Mouse (Mus musculus) heart, adult 2 months (tissue): ENCODE measurements at regions not wholly inside any gene's neighbourhood (a gene's known extent, or its start where the extent isn't known, plus 50 kb on each side); places are given as distances from the start of the nearest gene placed in this dataset.

Source experiments
- DNase-seq, 2 experiments: peaks; one replicate each; pipeline ENCODE4 v3.0.0; 2021
- H3K27ac ChIP-seq: fragments of 200-600 bp; 2 replicates; pipeline ENCODE4 v1.8.1; 2022
- H3K27me3 ChIP-seq: fragments of 200-500 bp; 2 replicates; pipeline ENCODE4 v1.6.1; 2012; ENCODE audit warnings: mild to moderate bottlenecking, low read length, inconsistent platforms, mixed read lengths; ENCODE audit not compliant: control insufficient read depth, insufficient read depth
- H3K36me3 ChIP-seq: fragments of 200-500 bp; 2 replicates; pipeline ENCODE4 v1.6.1; 2012; ENCODE audit warnings: low read length, inconsistent platforms; ENCODE audit not compliant: control insufficient read depth, insufficient read depth
- H3K4me1 ChIP-seq: fragments of 200-500 bp; 2 replicates; pipeline ENCODE4 v1.6.1; 2011; ENCODE audit warnings: low read length; ENCODE audit not compliant: control insufficient read depth, insufficient read depth
- H3K4me3 ChIP-seq: fragments of 200-600 bp; 2 replicates; pipeline ENCODE4 v1.8.1; 2022
- H3K79me2 ChIP-seq: fragments of 200-500 bp; replicated peaks from 2 replicates; pipeline ENCODE4 v1.6.1; 2012; ENCODE audit warnings: mild to moderate bottlenecking, inconsistent platforms, low read length, moderate library complexity, mixed read lengths; ENCODE audit not compliant: control insufficient read depth, insufficient read depth
- H3K9ac ChIP-seq: fragments of 200-500 bp; 2 replicates; pipeline ENCODE4 v1.6.1; 2012; ENCODE audit warnings: low read depth, mild to moderate bottlenecking, control low read depth, inconsistent platforms, low read length, mixed read lengths
- CTCF ChIP-seq: fragments of 200-600 bp; IDR thresholded peaks from 2 replicates; pipeline ENCODE4 v1.8.1; 2022; ENCODE audit warnings: antibody characterized with exemption, mild to moderate bottlenecking, moderate library complexity
- EP300 ChIP-seq: fragments of 200-500 bp; IDR thresholded peaks from 2 replicates; pipeline ENCODE4 v1.6.1; 2011; ENCODE audit warnings: low read depth, low read length, control low read depth; ENCODE audit not compliant: insufficient read depth
- POLR2A ChIP-seq: fragments of 200-500 bp; IDR thresholded peaks from 2 replicates; pipeline ENCODE4 v1.6.1; 2011; ENCODE audit warnings: mild to moderate bottlenecking, low read depth, low read length, control low read depth; ENCODE audit not compliant: insufficient read depth
- WGBS: fragments of 180-500 bp; shearing (Covaris S2); methylation state at CpG from one replicate; pipeline ENCODE4 v1.1.7; 2018; 5-methylcytosine and 5-hydroxymethylcytosine counted together
- intact Hi-C: fragments of 180-260 bp; cut with DNase I; formaldehyde crosslinking; loops from one replicate; pipeline ENCODE4 v1.15.1; 2025

GRCm38 (mm10) chr8:86415208-86415607 lies 165.3 kb downstream of the Abcc12 start:
- no peaks in the 10 kb centered on the region for H3K79me2 ChIP-seq
- no peak overlapping the region for H3K27ac ChIP-seq
- H3K27me3 ChIP-seq: no peaks in the 10 kb centered on the region
- 78% methylated on average over 2 of the region's 2 CpGs for WGBS
- TF ChIP-seq EP300: no peak
- no peak for TF ChIP-seq POLR2A
- no peak for TF ChIP-seq CTCF
- no peak for DNase-seq
- no peaks in the 10 kb centered on the region for H3K36me3 ChIP-seq
- no peak overlapping the region for H3K4me3 ChIP-seq
- intact Hi-C loops: no loop called here
- H3K9ac ChIP-seq: no peak overlapping the region
- H3K4me1 ChIP-seq: no peaks in the 10 kb centered on the region

GRCm38 (mm10) chr8:86411232-86411631 lies 169.3 kb downstream of the Abcc12 start:
- no peak for DNase-seq
- no peaks in the 10 kb centered on the region for H3K36me3 ChIP-seq
- intact Hi-C loops: no loop called here
- no peaks in the 10 kb centered on the region for H3K79me2 ChIP-seq
- no peak overlapping the region for H3K27ac ChIP-seq
- H3K9ac ChIP-seq: no peak overlapping the region
- no peak overlapping the region for H3K4me3 ChIP-seq
- WGBS: 59% methylated on average over 8 of the region's 8 CpGs
- H3K4me1 ChIP-seq: no peaks in the 10 kb centered on the region
- H3K27me3 ChIP-seq: no peaks in the 10 kb centered on the region
- no peak for TF ChIP-seq POLR2A
- no peak for TF ChIP-seq EP300
- no peak for TF ChIP-seq CTCF

- Histone ChIP-seq H3K27me3 (no peaks in the 10 kb centered on the region), H3K4me3 (no peak overlapping the region), H3K79me2 (no peaks in the 10 kb centered on the region), H3K27ac (no peak overlapping the region), H3K36me3 (no peaks in the 10 kb centered on the region), H3K9ac (no peak overlapping the region), H3K4me1 (no peaks in the 10 kb centered on the region)
- intact Hi-C loops: no loop called here
- 45% methylated on average over 3 of the region's 3 CpGs for WGBS
- no peak for DNase-seq
- TF ChIP-seq POLR2A (no peak), EP300 (no peak), CTCF (no peak)
These were observed 174.3 kb downstream of the Abcc12 start for GRCm38 (mm10) chr8:86406196-86406595.

DNA sequence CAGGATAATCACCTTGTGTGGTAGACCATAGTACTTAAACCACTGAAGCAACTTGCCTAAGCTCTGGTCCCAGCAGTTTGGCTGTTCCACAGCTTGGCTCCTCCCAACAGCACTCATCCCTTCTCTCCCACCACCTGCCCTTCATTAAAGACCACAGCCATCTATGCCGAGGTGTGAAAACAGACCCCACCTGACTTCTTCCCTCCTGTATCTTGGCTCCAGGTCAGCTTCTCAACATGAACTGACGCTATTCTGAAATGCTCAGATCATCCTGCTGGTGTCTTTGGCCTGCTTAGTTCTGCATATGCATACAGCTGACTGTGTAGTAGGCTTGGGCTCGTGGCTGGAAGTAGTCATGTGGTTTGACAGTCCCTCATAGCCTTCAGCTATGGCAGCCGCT lies 177.1 kb downstream of the Abcc12 start:
- intact Hi-C loops: no loop called here
- Histone ChIP-seq H3K4me1 (no peaks in the 10 kb centered on the region), H3K9ac (no peak overlapping the region), H3K36me3 (no peaks in the 10 kb centered on the region), H3K27ac (no peak overlapping the region), H3K4me3 (no peak overlapping the region), H3K27me3 (no peaks in the 10 kb centered on the region), H3K79me2 (no peaks in the 10 kb centered on the region)
- no peak for DNase-seq
- 81% methylated on average over 4 of the region's 4 CpGs for WGBS
- TF ChIP-seq EP300 (no peak), CTCF (no peak), POLR2A (no peak)

DNA sequence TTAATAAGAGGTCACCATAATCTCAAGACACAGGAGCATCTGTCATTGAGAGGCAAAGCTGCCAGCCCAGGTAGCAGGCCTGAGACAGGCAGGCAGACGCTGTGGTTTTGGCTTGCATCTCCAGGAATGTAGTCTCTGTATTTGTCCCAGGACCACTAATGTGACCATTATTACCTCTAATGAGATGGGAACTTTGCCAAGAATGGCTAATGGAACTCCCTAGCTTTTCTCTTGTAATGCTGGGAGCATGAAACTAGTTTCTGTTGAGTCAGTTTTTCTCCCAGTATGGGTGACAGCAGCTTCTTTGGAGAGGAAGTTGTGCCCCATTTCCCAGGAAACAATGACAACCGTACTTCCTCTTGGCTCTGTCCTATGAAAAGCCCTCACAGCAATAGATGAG lies 178.5 kb downstream of the Abcc12 start:
- intact Hi-C loops: no loop called here
- WGBS: 52% methylated on average over 2 of the region's 2 CpGs
- Histone ChIP-seq H3K9ac (no peak overlapping the region), H3K4me3 (no peak overlapping the region), H3K27me3 (no peaks in the 10 kb centered on the region), H3K79me2 (no peaks in the 10 kb centered on the region), H3K36me3 (no peaks in the 10 kb centered on the region), H3K4me1 (no peaks in the 10 kb centered on the region), H3K27ac (no peak overlapping the region)
- DNase-seq: no peak
- TF ChIP-seq CTCF: no peak
- no peak for TF ChIP-seq POLR2A
- TF ChIP-seq EP300: no peak

- Histone ChIP-seq H3K27ac (no peak overlapping the region), H3K27me3 (no peaks in the 10 kb centered on the region), H3K4me3 (no peak overlapping the region), H3K36me3 (no peaks in the 10 kb centered on the region), H3K79me2 (no peaks in the 10 kb centered on the region), H3K9ac (no peak overlapping the region), H3K4me1 (no peaks in the 10 kb centered on the region; the same call in 1 of the 2 replicates)
- TF ChIP-seq POLR2A: no peak
- TF ChIP-seq EP300: no peak
- TF ChIP-seq CTCF: no peak
- 68% methylated on average over 3 of the region's 3 CpGs for WGBS
- DNase-seq: no peak
- intact Hi-C loops: no loop called here
These were observed 185.4 kb downstream of the Abcc12 start for GRCm38 (mm10) chr8:86395121-86395520.
